Mouse (Mus musculus) megakaryocyte, embryonic 14.5 days (primary cell): ENCODE measurements around the gene Mrto4.

Experiments
- FLI1 ChIP-seq: IDR thresholded peaks from 2 replicates; pipeline ENCODE4 v1.6.1; 2012; ENCODE audit warnings: low read length, inconsistent platforms, mixed read lengths
- GATA1 ChIP-seq: IDR thresholded peaks from 3 replicates; pipeline ENCODE4 v1.6.1; 2012; ENCODE audit warnings: mixed read lengths, low read length, inconsistent platforms, borderline replicate concordance

GRCm38 (mm10) chr4:139334631-139335295 lies 17.6 kb downstream of the Mrto4 start:
- TF ChIP-seq GATA1 (no peak), FLI1 (no peak)
